Mouse (Mus musculus): ENCODE measurements around the gene Pnpla6.

- TF ChIP-seq CTCF (IDR thresholded peaks at IDR 0.05; ENCODE audit: extremely low read depth, insufficient read length, insufficient replicate concordance, low read depth, low read length) (no peak), POLR2A (IDR thresholded peaks at IDR 0.05; ENCODE audit: low read depth, low read length) (no peak)
Measured at GRCm38 (mm10) chr8:3499751-3500150, 15.4 kb upstream of the Pnpla6 start.
